Comparison of ENCODE assay signal across 8 mouse cellular contexts in genomic region chr5:103938547-103939349, GRCm38 (mm10). TPM values are rescaled to one million over a fixed set of nuclear protein-coding genes. Genes with fewer than 3 reads are reported as not detected.
DNase-seq lines count a peak whose midpoint lies in the region; ATAC-seq lines count a peak whose summit lies in the region.

No protein-coding gene starts in this region.

- H3K9me3 ChIP-seq in heart, embryonic 14.5 days (ENCODE audit: control insufficient read depth, low read length), result no peaks in the 10 kb centered on the region
- no peaks in the 10 kb centered on the region for H3K9me3 ChIP-seq in forebrain, embryonic 14.5 days (replicated peaks; ENCODE audit: control insufficient read depth, low read length)
- H3K9me3 ChIP-seq in midbrain, embryonic 12.5 days, result no peaks in the 10 kb centered on the region

- peak overlapping the region; percentile 27 to 59 for H3K27ac ChIP-seq in heart, embryonic 14.5 days (replicated peaks in 1 of 2; ENCODE audit: control insufficient read depth in 1 of 2, insufficient read depth in 1 of 2, low read depth in 2 of 2, low read length in 2 of 2)
- H3K27ac ChIP-seq in forebrain, embryonic 14.5 days (ENCODE audit: low read depth, low read length), result 0 out of 2 replicates have a peak overlapping the region, but pooled peaks have one; percentile 3
- H3K27ac ChIP-seq in midbrain, embryonic 12.5 days (replicated peaks), result peak overlapping the region; percentile 60

- no peaks in the 10 kb centered on the region for H3K36me3 ChIP-seq in heart, embryonic 14.5 days (ENCODE audit: control insufficient read depth, insufficient read depth, low read length)
- H3K36me3 ChIP-seq in forebrain, embryonic 14.5 days (ENCODE audit: control insufficient read depth, insufficient read depth, low read length), result no peaks in the 10 kb centered on the region
- no peaks in the 10 kb centered on the region for H3K36me3 ChIP-seq in midbrain, embryonic 12.5 days

- 50% methylated on average over 11 of the region's 11 CpGs for WGBS in heart, embryonic 14.5 days
- 3% methylated on average over 11 of the region's 11 CpGs for WGBS in forebrain, embryonic 14.5 days
- WGBS in midbrain, embryonic 12.5 days, result 20% methylated on average over 11 of the region's 11 CpGs

- no peak overlapping the region; the same call in 1 of the 2 replicates for H3K9ac ChIP-seq in heart, embryonic 14.5 days (ENCODE audit: low read length)
- H3K9ac ChIP-seq in forebrain, embryonic 14.5 days (ENCODE audit: low read length), result no peak overlapping the region
- H3K9ac ChIP-seq in midbrain, embryonic 12.5 days (replicated peaks), result no peak overlapping the region

- no peaks in the 10 kb centered on the region for H3K27me3 ChIP-seq in heart, embryonic 14.5 days (ENCODE audit: control insufficient read depth, insufficient read depth, low read length)
- H3K27me3 ChIP-seq in forebrain, embryonic 14.5 days (replicated peaks; ENCODE audit: control insufficient read depth, insufficient read depth, low read length), result peaks cover 4% of the 10 kb centered on the region; the same call in 1 of the 2 replicates
- peaks cover 6% of the 10 kb centered on the region; the same call in 1 of the 2 replicates for H3K27me3 ChIP-seq in midbrain, embryonic 12.5 days

- DNase-seq in heart, adult 9 months (ENCODE audit: low spot score in 2 of 2), result no peak
- DNase-seq in cerebellum, adult 9-10 months, result peak; percentile 31
- DNase-seq in forebrain, embryonic 14.5 days (ENCODE audit: low spot score), result peak; percentile 90
- DNase-seq in spleen, postnatal 4 days (ENCODE audit: low spot score in 2 of 2), result no peak
- DNase-seq in T-cell, adult 2 months (ENCODE audit: low spot score), result no peak
- no peak for DNase-seq in adrenal gland, adult 18-20 months (ENCODE audit: low spot score in 2 of 2)

- no peak overlapping the region for H3K4me3 ChIP-seq in heart, embryonic 14.5 days (ENCODE audit: control insufficient read depth in 1 of 2, insufficient read depth in 1 of 2, low read depth in 1 of 2, low read length in 2 of 2)
- H3K4me3 ChIP-seq in forebrain, embryonic 14.5 days (ENCODE audit: low read depth, low read length), result no peak overlapping the region
- no peak overlapping the region for H3K4me3 ChIP-seq in midbrain, embryonic 12.5 days

- H3K4me2 ChIP-seq in heart, embryonic 14.5 days (ENCODE audit: low read length), result peak overlapping the region; percentile 11; the same call in 1 of the 2 replicates
- H3K4me2 ChIP-seq in forebrain, embryonic 14.5 days (ENCODE audit: low read length), result peak overlapping the region; percentile 23; the same call in 1 of the 2 replicates
- H3K4me2 ChIP-seq in midbrain, embryonic 12.5 days (replicated peaks), result peak overlapping the region; percentile 34

- H3K4me1 ChIP-seq in heart, embryonic 14.5 days (ENCODE audit: control insufficient read depth in 2 of 2, insufficient read depth in 2 of 2, low read length in 2 of 2), result peaks cover 7 to 18% of the 10 kb centered on the region in 2 experiments
- peaks cover 10% of the 10 kb centered on the region; the same call in 1 of the 2 replicates for H3K4me1 ChIP-seq in forebrain, embryonic 14.5 days (ENCODE audit: control insufficient read depth, insufficient read depth, low read length)
- peaks cover 35% of the 10 kb centered on the region for H3K4me1 ChIP-seq in midbrain, embryonic 12.5 days

- ATAC-seq in heart, embryonic 14.5 days (ENCODE audit: insufficient number of reproducible peaks, insufficient read depth, low FRiP score, low read depth), result no peak
- ATAC-seq in forebrain, embryonic 14.5 days, result peak; percentile 90
- peak; percentile 88 for ATAC-seq in midbrain, embryonic 12.5 days (ENCODE audit: low FRiP score, low read depth)

RNA-seq across cellular contexts. Expression of gene Klhl8, which starts 27.7 kb away (rescaled TPM):
- polyA plus RNA-seq in heart, embryonic 14.5 days (2014; fragmentation: Nextera tagmentation; extraction: Ambion mirVana), result 11.9 and 14.2 TPM in 2 replicates
- polyA plus RNA-seq in forebrain, embryonic 14.5 days (2014; fragmentation: Nextera tagmentation; extraction: Ambion mirVana), result 41.1 and 46.5 TPM in 2 replicates
- polyA plus RNA-seq in midbrain, embryonic 12.5 days (2016; fragmentation: Nextera tagmentation; extraction: Ambion mirVana), result 16.8 and 18.3 TPM in 2 replicates
- 10 to 100 TPM; 13.6 to 20.2 TPM for total RNA-seq in adrenal gland, adult 18-20 months (2021)

RNA-seq across cellular contexts. Expression of gene Hsd17b13, which starts 38.5 kb away (rescaled TPM):
- not detected in 2 replicates for polyA plus RNA-seq in heart, embryonic 14.5 days (2014; fragmentation: Nextera tagmentation; extraction: Ambion mirVana)
- polyA plus RNA-seq in forebrain, embryonic 14.5 days (2014; fragmentation: Nextera tagmentation; extraction: Ambion mirVana), result not detected in 2 replicates
- polyA plus RNA-seq in midbrain, embryonic 12.5 days (2016; fragmentation: Nextera tagmentation; extraction: Ambion mirVana), result not detected in 2 replicates
- not detected for total RNA-seq in adrenal gland, adult 18-20 months (2021)

Comparison
In these comparisons a context has a peak if more than half of its experiments do, and no peak if none do; other contexts are left out.
1. H3K27ac ChIP-seq: peak in every context shown above with its lines; median percentile 60 in midbrain, embryonic 12.5 days; 43 in heart, embryonic 14.5 days; 3 in forebrain, embryonic 14.5 days.
2. DNase-seq: peak in cerebellum, adult 9-10 months (single experiment) and forebrain, embryonic 14.5 days (single experiment); none in heart, adult 9 months (0 of 2), spleen, postnatal 4 days (0 of 2), T-cell, adult 2 months (single experiment) and adrenal gland, adult 18-20 months (0 of 2).
3. Peak in every context shown above with its lines, with median percentiles within 50 percentile points of each other: H3K4me2 ChIP-seq.